Mouse (Mus musculus) granulocyte monocyte progenitor cell, adult 5-6 weeks (primary cell): ENCODE measurements at regions not wholly inside any gene's neighbourhood (a gene's known extent, or its start where the extent isn't known, plus 50 kb on each side); places are given as distances from the start of the nearest gene placed in this dataset.
"Not testable (repeated sequence)": the region's sequence is repeated elsewhere in the genome, so short reads cannot be mapped to it uniquely, and the experiment has no call there.

Experiments
- ATAC-seq: replicated peaks from 2 replicates; pipeline ENCODE4 v1.8.0; 2016; ENCODE audit warnings: mild to moderate bottlenecking, moderate TSS enrichment, inconsistent platforms; ENCODE audit not compliant: poor library complexity, severe bottlenecking

- not testable (repeated sequence) for ATAC-seq
These were observed 80.8 kb upstream of the Gm15446 start for GRCm38 (mm10) chr5:109842186-109842978.

- not testable (repeated sequence) for ATAC-seq
These were observed 79.0 kb upstream of the Gm15446 start for GRCm38 (mm10) chr5:109844236-109844635.

GRCm38 (mm10) chr5:109844753-109845186, 78.4 kb upstream of the Gm15446 start:
- peak; percentile 100 for ATAC-seq

- ATAC-seq, result not testable (repeated sequence)
These were observed 72.0 kb upstream of the Gm15446 start for GRCm38 (mm10) chr5:109851225-109851624.

- ATAC-seq, result no peak
These were observed 62.8 kb upstream of the Gm15446 start for GRCm38 (mm10) chr5:109860402-109860801.

- ATAC-seq, result not testable (repeated sequence)
These were observed 58.7 kb upstream of the Gm15446 start for GRCm38 (mm10) chr5:109864517-109864916.

- ATAC-seq, result no peak
These were observed 57.6 kb upstream of the Gm15446 start for GRCm38 (mm10) chr5:109865628-109866027.

- ATAC-seq, result peak; percentile 99
These were observed 56.7 kb upstream of the Gm15446 start for GRCm38 (mm10) chr5:109866337-109867126.

GRCm38 (mm10) chr5:109867221-109867620, 56.0 kb upstream of the Gm15446 start:
- not testable (repeated sequence) for ATAC-seq
